Mouse (Mus musculus) right cerebral cortex, adult 2 months (tissue): ENCODE measurements around the gene 1700037H04Rik.

Experiments used
- DNase-seq, 2 experiments: peaks; one replicate each; pipeline ENCODE4 v3.0.0; 2021 to 2022; ENCODE audit warnings: low spot score in 2 of 2

1700037H04Rik gene

DNA sequence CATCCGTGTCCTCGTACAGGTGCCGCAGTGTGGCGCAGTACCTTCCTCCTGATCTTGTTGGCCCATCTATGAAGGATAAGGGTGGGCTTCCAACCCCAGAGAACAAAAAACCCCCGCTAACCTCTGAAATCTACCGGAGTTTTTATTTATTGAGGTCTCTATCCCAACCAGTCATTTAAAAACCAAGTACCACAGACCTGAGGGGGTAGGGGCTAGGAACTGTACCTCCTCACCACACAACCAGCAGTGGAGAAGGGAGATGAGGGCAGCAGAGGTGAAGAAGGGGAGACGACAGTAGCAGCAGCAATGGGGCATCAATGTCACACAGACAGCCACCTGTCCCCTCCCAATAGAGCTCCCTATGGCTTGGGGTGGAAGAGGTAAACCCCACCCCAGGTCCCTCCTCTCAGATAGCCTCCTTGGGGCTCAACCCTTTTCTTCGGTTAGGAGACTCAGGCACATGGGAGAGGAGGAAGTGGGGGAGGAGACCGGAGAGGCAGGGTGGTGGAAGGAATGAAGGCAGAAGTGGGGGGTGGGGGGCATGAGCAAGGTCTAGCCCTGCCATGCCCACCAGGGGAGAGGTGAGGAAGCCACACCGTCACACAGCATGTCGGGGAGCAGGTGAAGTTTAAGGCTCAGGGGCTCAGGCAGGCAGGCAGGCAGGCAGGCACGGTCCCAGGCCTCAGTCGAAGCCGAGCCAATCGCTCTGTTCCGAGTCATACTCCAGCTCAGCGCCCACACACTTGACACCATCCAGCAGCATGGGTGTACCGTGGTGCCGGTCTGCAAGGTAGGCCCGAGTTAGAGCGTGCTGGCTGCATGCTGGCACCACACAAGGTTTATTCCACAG lies 13.5 kb downstream of the 1700037H04Rik start:
- peak in 1 of 2 experiments; percentile 23 for DNase-seq

DNA sequence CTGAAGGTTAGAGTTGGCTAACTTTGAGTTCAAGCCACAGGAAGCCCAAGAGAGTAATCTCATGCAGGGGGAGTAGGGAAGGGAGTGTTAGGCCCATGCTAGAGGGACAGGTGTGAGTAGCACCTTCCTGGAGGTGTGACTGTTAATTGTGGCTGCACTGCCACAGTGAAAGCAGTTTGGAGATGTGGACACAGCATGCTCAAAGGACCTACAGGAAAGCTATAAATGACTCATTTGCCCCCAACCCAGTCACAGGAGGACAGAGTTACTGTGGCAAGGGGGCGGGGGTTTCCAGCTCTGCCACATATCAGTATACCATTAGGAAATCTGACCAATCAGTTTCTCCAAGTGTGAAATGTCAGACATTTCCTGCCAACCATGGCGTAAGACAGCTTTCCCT lies 14.3 kb downstream of the 1700037H04Rik start:
- DNase-seq: no peak

- DNase-seq: no peak
Measured at GRCm38 (mm10) chr2:131145121-131145520, 14.8 kb downstream of the 1700037H04Rik start.

DNA sequence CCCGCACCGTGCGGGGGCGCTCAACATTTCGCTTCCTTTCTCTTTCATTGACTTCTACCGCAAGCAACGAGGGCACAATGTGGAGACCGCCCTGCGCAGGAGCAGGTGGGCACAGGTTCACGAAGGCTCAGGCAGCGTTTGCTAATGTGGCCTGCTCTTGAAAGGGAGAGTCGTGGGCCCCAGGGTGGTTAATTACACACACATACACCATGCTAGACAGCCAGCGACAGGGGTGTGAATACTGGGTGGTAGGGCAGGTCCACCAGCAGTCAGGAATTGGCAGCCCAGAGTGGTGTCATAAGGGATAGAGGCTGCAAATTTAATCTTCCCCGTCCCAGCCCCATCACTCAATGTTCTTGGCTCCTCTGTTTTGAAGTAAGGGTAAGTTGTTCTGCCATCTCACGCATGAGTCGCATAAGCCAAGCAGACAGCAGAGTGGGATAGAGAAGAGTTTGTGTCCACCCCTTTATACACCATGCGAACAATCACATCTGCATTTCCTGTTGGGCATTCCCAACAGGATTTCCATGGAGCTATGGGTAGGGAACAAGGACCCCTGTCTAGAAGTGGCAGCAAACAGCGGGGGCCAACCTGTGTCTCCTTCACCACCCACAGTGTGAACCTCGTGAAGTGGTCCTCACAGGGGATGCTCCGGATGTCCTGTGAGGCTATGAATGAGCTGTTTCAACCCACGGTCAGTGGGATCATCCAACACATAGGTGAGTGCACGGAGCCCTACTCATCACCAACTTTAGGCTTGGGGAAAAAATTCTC lies 16.7 kb downstream of the 1700037H04Rik start:
- DNase-seq: no peak

GRCm38 (mm10) chr2:131142592-131142991 lies 17.3 kb downstream of the 1700037H04Rik start:
- DNase-seq: peak; percentile 40 to 51

GRCm38 (mm10) chr2:131141336-131141986 lies 18.4 kb downstream of the 1700037H04Rik start:
- DNase-seq: no peak

DNA sequence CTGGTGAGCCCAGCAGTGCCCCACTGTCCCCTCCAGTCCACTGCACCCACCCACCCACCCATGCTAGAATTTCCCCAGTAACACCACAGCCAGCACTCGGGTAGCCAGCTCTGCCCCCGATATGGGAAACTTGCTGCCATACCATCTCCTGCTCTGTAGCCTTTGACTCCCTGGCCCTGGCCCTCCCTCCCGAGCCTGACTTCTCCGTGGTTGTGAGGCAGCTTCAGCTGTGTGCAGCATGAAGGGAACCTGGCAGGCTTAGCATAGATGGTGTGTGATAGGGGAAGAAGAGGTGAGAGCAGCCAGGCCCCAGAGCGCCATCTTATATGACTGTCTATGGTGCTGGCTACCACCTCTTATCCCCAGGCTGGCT lies 19.4 kb downstream of the 1700037H04Rik start:
- DNase-seq: no peak

DNA sequence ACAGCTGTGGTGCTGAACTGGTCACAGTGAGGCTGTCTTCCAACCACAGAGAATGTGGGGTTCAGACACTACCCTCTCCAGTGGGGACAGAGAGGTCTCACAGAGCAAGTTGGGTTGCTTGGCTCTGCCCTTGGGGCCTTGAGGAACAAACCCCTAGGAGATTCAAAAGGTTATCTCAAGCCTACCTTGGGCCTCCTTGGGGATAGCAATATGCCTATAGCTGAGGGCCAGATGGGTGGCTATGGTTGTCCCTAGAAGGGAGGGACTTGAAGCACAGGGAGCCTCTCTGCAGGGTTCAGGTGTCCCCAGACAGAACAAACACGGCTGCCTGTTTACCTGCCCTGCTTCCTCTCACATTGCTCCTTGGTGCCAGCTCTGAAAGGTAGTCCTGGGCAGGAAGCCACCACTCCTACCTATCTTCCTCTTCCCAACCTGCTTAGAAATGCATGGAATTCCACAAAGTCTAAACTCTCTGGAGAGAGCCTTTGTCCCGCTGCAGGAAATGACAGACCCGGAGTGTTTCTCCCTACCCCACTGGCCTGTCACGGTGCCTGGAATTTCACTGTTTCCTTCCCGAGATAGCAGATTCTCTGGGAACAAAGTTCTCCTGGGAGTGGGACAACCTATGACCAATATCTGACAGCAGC lies 19.9 kb downstream of the 1700037H04Rik start:
- no peak for DNase-seq

DNA sequence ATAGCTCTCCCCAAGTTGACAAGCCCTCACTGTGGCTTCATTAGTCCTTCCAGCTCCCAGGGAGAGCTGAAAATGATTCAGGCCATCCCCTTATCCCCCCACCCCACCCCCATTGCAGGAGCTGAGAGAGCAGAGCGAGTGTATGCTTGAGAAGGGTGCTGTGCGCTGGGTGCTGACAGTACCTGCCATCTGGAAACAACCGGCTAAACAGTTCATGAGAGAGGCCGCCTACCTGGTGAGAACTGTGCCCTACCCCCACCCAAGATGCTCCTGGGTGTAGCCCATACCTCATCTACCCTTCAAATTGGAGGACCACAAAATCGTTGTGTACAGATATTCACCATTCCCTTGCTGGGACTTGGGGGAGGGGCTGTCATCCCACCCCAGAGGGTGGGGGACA lies 20.6 kb downstream of the 1700037H04Rik start:
- no peak for DNase-seq

DNA sequence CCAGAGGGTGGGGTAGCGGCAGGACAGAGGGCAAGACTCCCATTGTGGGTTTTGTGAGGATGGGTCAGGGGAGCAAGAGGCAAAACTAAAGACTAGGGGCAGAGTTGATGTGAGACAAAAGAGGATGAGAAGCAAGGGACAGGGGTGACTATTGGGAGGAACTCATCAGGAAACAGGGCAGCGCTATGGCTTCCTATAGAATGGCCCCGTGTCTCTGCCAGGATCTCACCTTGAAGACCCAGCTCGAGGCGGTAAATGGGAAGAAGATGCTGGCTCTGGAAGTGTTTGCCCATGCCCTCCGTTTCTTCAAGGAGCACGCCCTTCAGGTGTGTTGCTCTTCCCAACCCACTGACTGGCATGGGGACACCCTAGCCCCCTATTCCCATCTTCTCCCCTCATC lies 21.1 kb downstream of the 1700037H04Rik start:
- no peak for DNase-seq

DNA sequence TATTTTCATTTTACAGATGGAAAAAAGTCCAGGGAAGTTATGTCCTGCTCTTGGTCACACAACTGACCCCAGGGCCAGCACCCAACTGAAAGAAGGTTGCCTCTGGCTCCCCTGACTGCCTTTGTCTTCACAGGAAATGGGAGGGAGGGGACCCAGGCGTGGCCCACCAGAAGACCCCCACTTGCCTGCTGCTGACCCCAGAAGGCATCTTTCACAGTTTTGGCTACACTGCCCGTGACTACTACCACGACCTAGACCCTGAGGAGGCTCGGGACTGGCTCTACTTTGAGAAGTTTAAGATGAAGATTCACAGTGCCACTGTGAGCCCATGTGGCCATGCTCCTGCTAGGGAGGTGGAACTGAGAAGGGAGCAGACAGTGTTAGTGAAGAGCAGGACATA lies 21.6 kb downstream of the 1700037H04Rik start:
- no peak for DNase-seq

DNA sequence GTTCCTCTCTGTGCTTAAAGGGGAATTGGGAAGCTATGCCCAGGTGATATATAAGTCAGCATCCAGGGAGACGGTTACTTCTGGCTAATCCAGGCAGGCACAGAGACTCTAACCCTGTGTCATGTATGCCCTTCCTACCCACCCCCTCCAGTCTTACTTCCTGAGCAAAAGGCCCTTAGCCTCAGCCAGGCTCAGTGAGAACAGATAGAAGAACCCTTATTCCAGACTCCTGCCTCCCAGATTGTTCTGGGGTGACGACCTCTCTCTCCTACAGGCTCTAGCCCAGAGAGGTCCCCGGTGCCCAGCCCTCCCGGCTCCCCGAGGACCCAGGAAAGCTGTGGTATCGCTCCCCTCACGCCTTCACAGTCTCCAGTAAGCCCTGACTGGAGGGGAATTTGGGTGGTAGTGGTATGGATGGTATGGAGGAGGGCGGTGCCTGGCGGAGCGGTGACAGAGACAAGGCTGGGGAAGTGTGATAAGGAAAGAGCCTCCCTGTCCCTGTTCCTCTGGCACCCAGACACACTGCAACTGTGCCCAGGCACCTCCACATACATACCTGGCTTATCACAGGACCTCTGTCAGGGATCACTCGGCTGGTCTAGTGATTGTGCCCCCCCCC lies 24.3 kb downstream of the 1700037H04Rik start:
- no peak for DNase-seq

GRCm38 (mm10) chr2:131134826-131135400 lies 25.0 kb downstream of the 1700037H04Rik start:
- DNase-seq: no peak

DNA sequence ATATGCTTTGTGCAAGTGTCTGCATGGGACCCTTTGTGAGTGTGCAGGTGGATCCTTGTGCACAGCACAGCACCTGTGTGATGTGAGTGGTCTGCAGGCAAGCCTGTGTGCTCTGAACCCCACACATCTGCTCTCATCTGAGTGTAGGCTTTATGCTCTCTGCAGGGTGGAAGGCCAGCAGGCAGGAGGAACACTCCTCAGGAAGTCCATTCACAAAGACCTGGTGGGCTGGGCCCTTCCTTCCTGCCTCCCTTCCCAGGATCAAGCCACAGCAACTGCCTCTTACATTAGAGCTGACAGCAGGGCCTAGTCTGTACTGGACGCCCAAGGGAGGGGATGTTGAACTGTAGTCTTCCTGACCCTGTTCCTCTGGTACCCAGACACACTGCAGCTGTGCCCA lies 25.5 kb downstream of the 1700037H04Rik start:
- DNase-seq: no peak

- no peak for DNase-seq
Measured at GRCm38 (mm10) chr2:131132930-131133547, 26.8 kb downstream of the 1700037H04Rik start, which contains the start of gene Gm11037. Gene Gm11037 (plus strand): TSS chr2:131133497.

- DNase-seq: no peak
Measured at GRCm38 (mm10) chr2:131132111-131132888, 27.6 kb downstream of the 1700037H04Rik start.

GRCm38 (mm10) chr2:131130849-131131248 lies 29.0 kb downstream of the 1700037H04Rik start:
- no peak for DNase-seq

GRCm38 (mm10) chr2:131129836-131130235 lies 30.0 kb downstream of the 1700037H04Rik start:
- DNase-seq: no peak

GRCm38 (mm10) chr2:131128636-131129157 lies 31.2 kb downstream of the 1700037H04Rik start:
- no peak for DNase-seq
